Comparison of ENCODE assay signal across 8 mouse cellular contexts in the genomic region with DNA sequence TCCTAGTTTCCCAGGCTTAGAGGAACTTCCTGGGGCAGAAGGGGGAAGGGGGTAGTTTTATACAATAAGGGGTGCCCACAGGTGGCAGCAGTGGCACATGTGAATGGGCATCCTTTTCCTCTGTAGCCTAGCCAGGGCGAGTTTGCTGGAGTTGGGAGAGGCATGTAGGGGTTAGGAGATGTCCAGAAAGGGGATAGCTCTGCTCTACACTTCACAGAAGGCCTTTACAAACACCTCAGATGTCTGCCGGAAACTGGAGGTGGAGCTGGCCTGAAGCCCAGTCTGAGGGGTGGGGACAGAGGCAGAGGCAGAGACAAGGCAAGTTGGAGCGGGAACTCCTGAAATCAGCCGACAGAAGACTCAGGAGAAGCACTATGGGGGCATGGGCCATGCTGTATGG. TPM values are rescaled to one million over a fixed set of nuclear protein-coding genes. Genes with fewer than 3 reads are reported as not detected.
DNase-seq lines count a peak whose midpoint lies in the region; ATAC-seq and TF ChIP-seq lines count a peak whose summit lies in the region.

Gene Tnfrsf18, plus strand, starts transcription at position 152 of the 400 bp plus-strand sequence.

- peak; percentile 16; the same call in 1 of the 2 replicates for TF ChIP-seq CTCF in gastrocnemius, adult 2 months (IDR thresholded peaks at IDR 0.05)
- TF ChIP-seq CTCF in forebrain, postnatal 0 days (IDR thresholded peaks at IDR 0.05; ENCODE audit: low read depth), result no peak

- 0 out of 2 replicates have a peak within 1 kb of the TSS, but pooled peaks have one; percentile 3 for H3K9ac ChIP-seq in heart, embryonic 11.5 days (ENCODE audit: low read depth, low read length)
- no peak within 1 kb of the TSS for H3K9ac ChIP-seq in forebrain, postnatal 0 days

- no peaks in the 10 kb centered on the region for H3K27me3 ChIP-seq in heart, embryonic 11.5 days (ENCODE audit: control insufficient read depth, insufficient read depth, low read length)
- H3K27me3 ChIP-seq in forebrain, postnatal 0 days (ENCODE audit: insufficient read depth, low read length), result no peaks in the 10 kb centered on the region

- peaks cover 21% of the 10 kb centered on the region for H3K4me1 ChIP-seq in heart, embryonic 11.5 days (ENCODE audit: control insufficient read depth, insufficient read depth, low read length)
- peaks cover 8% of the 10 kb centered on the region for H3K4me1 ChIP-seq in forebrain, postnatal 0 days (ENCODE audit: insufficient read depth)

- H3K27ac ChIP-seq in gastrocnemius, adult 2 months, result peak within 1 kb of the TSS; percentile 87
- H3K27ac ChIP-seq in heart, embryonic 11.5 days (ENCODE audit: low read depth, low read length), result no peak within 1 kb of the TSS
- H3K27ac ChIP-seq in forebrain, postnatal 0 days (ENCODE audit: low read depth, low read length), result no peak within 1 kb of the TSS

- H3K4me2 ChIP-seq in heart, embryonic 11.5 days, result no peak within 1 kb of the TSS
- no peak within 1 kb of the TSS for H3K4me2 ChIP-seq in forebrain, postnatal 0 days (ENCODE audit: low read depth)

- H3K9me3 ChIP-seq in heart, embryonic 11.5 days (replicated peaks; ENCODE audit: control insufficient read depth, low read length), result no peaks in the 10 kb centered on the region
- no peaks in the 10 kb centered on the region for H3K9me3 ChIP-seq in forebrain, postnatal 0 days (ENCODE audit: low read length)

- peak; percentile 44; the same call in 1 of the 2 replicates for ATAC-seq in heart, embryonic 11.5 days (replicated peaks; ENCODE audit: insufficient number of reproducible peaks, low FRiP score, low TSS enrichment)
- ATAC-seq in forebrain, postnatal 0 days, result no peak

- DNase-seq in gastrocnemius, adult 2 months, result peak; percentile 44
- no peak for DNase-seq in gastrocnemius, postnatal 4 days (ENCODE audit: low spot score in 2 of 2)
- peak; percentile 47 to 50 for DNase-seq in CD8-positive naive resting alpha-beta T cell, adult 2 months (ENCODE audit: low read depth in 2 of 2, low spot score in 2 of 2)
- DNase-seq in layer of hippocampus, adult 9-11 months, result peak; percentile 30
- DNase-seq in naive thymus-derived CD4-positive, alpha-beta T cell, adult 2 months (ENCODE audit: low read depth), result peak; percentile 78
- peak; percentile 74 for DNase-seq in urinary bladder, postnatal 14 days (ENCODE audit: low spot score)
- DNase-seq in forebrain, postnatal 0 days, result no peak

- intact Hi-C loops in gastrocnemius, adult 2 months (cut with DNase I), result no loop called here

- no peak within 1 kb of the TSS for H3K4me3 ChIP-seq in gastrocnemius, adult 2 months
- no peak within 1 kb of the TSS for H3K4me3 ChIP-seq in heart, embryonic 11.5 days (ENCODE audit: low read depth, low read length)
- no peak within 1 kb of the TSS for H3K4me3 ChIP-seq in forebrain, postnatal 0 days (ENCODE audit: low read depth, low read length)

- 0 out of 2 replicates have a peak, but pooled peaks cover 4% of the 10 kb centered on the region for H3K36me3 ChIP-seq in heart, embryonic 11.5 days (ENCODE audit: control insufficient read depth, insufficient read depth, low read length)
- H3K36me3 ChIP-seq in forebrain, postnatal 0 days (ENCODE audit: insufficient read depth), result peaks cover 6% of the 10 kb centered on the region; the same call in 1 of the 2 replicates

- 50% methylated on average over 4 of the region's 4 CpGs for WGBS in heart, embryonic 11.5 days (ENCODE audit: insufficient replicate concordance)
- WGBS in forebrain, postnatal 0 days, result 48% methylated on average over 4 of the region's 4 CpGs

RNA-seq across cellular contexts. Expression of gene Tnfrsf18, which starts in this region (rescaled TPM):
- not detected for total RNA-seq in gastrocnemius, adult 2 months (2021)
- total RNA-seq in gastrocnemius, postnatal 4 days (2021), result under 1 TPM; 0.62 to 0.66 TPM
- polyA plus RNA-seq in heart, embryonic 11.5 days (2014; fragmentation: Nextera tagmentation; extraction: Ambion mirVana), result 1.3 and 1.7 TPM in 2 replicates
- total RNA-seq in forebrain, postnatal 0 days (2014; rRNA removed), result 1.5 TPM in 1 of 2 replicates, not detected in the other
- 0.67 and 1.2 TPM in 2 replicates for polyA plus RNA-seq in forebrain, postnatal 0 days (2015; fragmentation: Nextera tagmentation; extraction: Ambion mirVana)

Comparison
In these comparisons a context has a peak if more than half of its experiments do, and no peak if none do; other contexts are left out.
1. Peak in DNase-seq and H3K27ac ChIP-seq in gastrocnemius, adult 2 months; RNA of the gene not detected or under 1 TPM.
2. DNase-seq: peak in CD8-positive naive resting alpha-beta T cell, adult 2 months (2 of 2), layer of hippocampus, adult 9-11 months (single experiment), naive thymus-derived CD4-positive, alpha-beta T cell, adult 2 months (single experiment) and urinary bladder, postnatal 14 days (single experiment); none in gastrocnemius, postnatal 4 days (0 of 2) and forebrain, postnatal 0 days (single experiment).